Mouse (Mus musculus) spleen, adult 2 months (tissue): ENCODE data around the gene Prkca. TPM values are rescaled to one million over a fixed set of nuclear protein-coding genes. Genes with fewer than 3 reads are reported as not detected.
A peak's percentile ranks its signal among the peaks of the same experiment; 100 is the strongest.

ENCODE experiments used
- DNase-seq, 2 experiments: peaks; one replicate each; pipeline versions ENCODE4 v3.0.0 to v3.0.0-alpha.2; 2012 to 2021; ENCODE audit warnings: low spot score in 2 of 2, low read depth in 1 of 2
- H3K27ac ChIP-seq: fragments of 200-500 bp; 2 replicates; pipeline ENCODE4 v1.5.1; 2012; ENCODE audit warnings: low read length, inconsistent platforms; ENCODE audit not compliant: insufficient read depth
- H3K27me3 ChIP-seq: fragments of 200-500 bp; 2 replicates; pipeline ENCODE4 v1.6.1; 2012; ENCODE audit warnings: mild to moderate bottlenecking, moderate library complexity, low read length, inconsistent platforms; ENCODE audit not compliant: control insufficient read depth, insufficient read depth
- H3K36me3 ChIP-seq: fragments of 200-500 bp; 2 replicates; pipeline ENCODE4 v1.6.1; 2012; ENCODE audit warnings: mild to moderate bottlenecking, low read length, inconsistent platforms; ENCODE audit not compliant: control insufficient read depth, insufficient read depth
- H3K4me1 ChIP-seq: fragments of 200-500 bp; 2 replicates; pipeline ENCODE4 v1.6.1; 2011; ENCODE audit warnings: inconsistent platforms; ENCODE audit not compliant: control insufficient read depth, insufficient read depth, insufficient read length
- H3K4me3 ChIP-seq: fragments of 200-500 bp; 2 replicates; pipeline ENCODE4 v1.5.1; 2011; ENCODE audit warnings: mild to moderate bottlenecking, inconsistent platforms; ENCODE audit not compliant: insufficient read depth, insufficient read length; ENCODE audit errors: extremely low read depth
- CTCF ChIP-seq: fragments of 200-500 bp; IDR thresholded peaks from 2 replicates; pipeline ENCODE4 v1.5.1; 2011; ENCODE audit warnings: mild to moderate bottlenecking, inconsistent platforms; ENCODE audit not compliant: insufficient read depth, insufficient read length, insufficient replicate concordance; ENCODE audit errors: extremely low read depth
- POLR2A ChIP-seq: fragments of 200-500 bp; IDR thresholded peaks from 2 replicates; pipeline ENCODE4 v1.6.1; 2011; ENCODE audit warnings: low read depth, low read length, inconsistent platforms
- WGBS: fragments of 180-500 bp; shearing (Covaris S2); methylation state at CpG from one replicate; pipeline ENCODE4 v1.1.7; 2018; 5-methylcytosine and 5-hydroxymethylcytosine counted together
- polyA plus RNA-seq: library from polyadenylated mRNA; depleted of rRNA; stranded (reverse); fragments of >200 nt; gene quantifications from 2 replicates; pipeline ENCODE4 v1.2.3, GENCODE M21; 2012

Prkca gene
- polyA plus RNA-seq, 1 experiment: 8.4 TPM

- H3K27me3 ChIP-seq: no peaks in the 10 kb centered on the region
- 88% methylated on average over 6 of the region's 6 CpGs for WGBS
- no peaks in the 10 kb centered on the region for H3K36me3 ChIP-seq
- TF ChIP-seq CTCF (no peak), POLR2A (no peak)
- no peak overlapping the region for H3K4me3 ChIP-seq
- H3K4me1 ChIP-seq: no peaks in the 10 kb centered on the region
- H3K27ac ChIP-seq: no peak overlapping the region
- no peak for DNase-seq
Measured at GRCm38 (mm10) chr11:108358911-108359310, 15.2 kb upstream of the Prkca start.

- no peaks in the 10 kb centered on the region for H3K36me3 ChIP-seq
- H3K4me1 ChIP-seq: no peaks in the 10 kb centered on the region
- TF ChIP-seq CTCF (no peak), POLR2A (no peak)
- DNase-seq: no peak
- 75% methylated on average over 4 of the region's 4 CpGs for WGBS
- no peak overlapping the region for H3K27ac ChIP-seq
- H3K4me3 ChIP-seq: no peak overlapping the region
- no peaks in the 10 kb centered on the region for H3K27me3 ChIP-seq
Measured at GRCm38 (mm10) chr11:108356020-108356419, 12.3 kb upstream of the Prkca start.

- H3K27ac ChIP-seq: no peak overlapping the region
- 93% methylated on average over 10 of the region's 10 CpGs for WGBS
- DNase-seq: no peak
Measured at GRCm38 (mm10) chr11:108352842-108353388, 9.2 kb upstream of the Prkca start.

GRCm38 (mm10) chr11:108350799-108351198 lies 7.1 kb upstream of the Prkca start:
- Histone ChIP-seq H3K27ac (no peak overlapping the region), H3K36me3 (no peaks in the 10 kb centered on the region), H3K4me1 (no peaks in the 10 kb centered on the region), H3K27me3 (no peaks in the 10 kb centered on the region), H3K4me3 (no peak overlapping the region)
- WGBS: 12% methylated on average over 4 of the region's 4 CpGs
- TF ChIP-seq POLR2A: no peak
- no peak for TF ChIP-seq CTCF
- DNase-seq: no peak

More at GRCm38 (mm10) chr11:108352842-108353388, 9.2 kb upstream of the Prkca start:
- no peaks in the 10 kb centered on the region for H3K27me3 ChIP-seq
- H3K4me3 ChIP-seq: no peak overlapping the region
- H3K4me1 ChIP-seq: no peaks in the 10 kb centered on the region
- TF ChIP-seq CTCF (no peak), POLR2A (no peak)
- no peaks in the 10 kb centered on the region for H3K36me3 ChIP-seq

- no peak for TF ChIP-seq CTCF
- no peak for TF ChIP-seq POLR2A
- Histone ChIP-seq H3K36me3 (no peaks in the 10 kb centered on the region), H3K4me1 (peaks cover 2% of the 10 kb centered on the region; the same call in 1 of the 2 replicates), H3K27ac (no peak overlapping the region), H3K27me3 (no peaks in the 10 kb centered on the region), H3K4me3 (no peak overlapping the region)
- WGBS: 90% methylated on average over 2 of the region's 2 CpGs
- no peak for DNase-seq
Measured at GRCm38 (mm10) chr11:108345321-108345720, 1.6 kb upstream of the Prkca start.

GRCm38 (mm10) chr11:108344759-108345158 lies 1.0 kb upstream of the Prkca start:
- no peak overlapping the region for H3K4me3 ChIP-seq
- 85% methylated on average over 8 of the region's 8 CpGs for WGBS
- peaks cover 2% of the 10 kb centered on the region; the same call in 1 of the 2 replicates for H3K4me1 ChIP-seq
- no peak for TF ChIP-seq CTCF
- no peak for TF ChIP-seq POLR2A
- DNase-seq: no peak
- no peak overlapping the region for H3K27ac ChIP-seq
- no peaks in the 10 kb centered on the region for H3K27me3 ChIP-seq
- H3K36me3 ChIP-seq: no peaks in the 10 kb centered on the region

GRCm38 (mm10) chr11:108342781-108343768 lies 653 bp downstream of the Prkca start, which contains the start of gene Apoh:
Gene Apoh (plus strand): TSS chr11:108343354.
- TF ChIP-seq CTCF (no peak), POLR2A (no peak)
- peak within 1 kb of the TSS; percentile 49 for H3K27ac ChIP-seq

More at GRCm38 (mm10) chr11:108342781-108343768, 653 bp downstream of the Prkca start, which contains the start of gene Apoh:
- no peaks in the 10 kb centered on the region for H3K27me3 ChIP-seq
- H3K4me1 ChIP-seq: peaks cover 2% of the 10 kb centered on the region; the same call in 1 of the 2 replicates
- DNase-seq: peak; percentile 9 to 20
- WGBS: under 1% methylated on average over 67 of the region's 75 CpGs
- H3K4me3 ChIP-seq: peak within 1 kb of the TSS; percentile 70
- peaks cover 2% of the 10 kb centered on the region; the same call in 1 of the 2 replicates for H3K36me3 ChIP-seq
